Mouse (Mus musculus) kidney, postnatal 0 days (tissue): ENCODE data around the gene Ccdc89. TPM values are rescaled to one million over a fixed set of nuclear protein-coding genes. Genes with fewer than 3 reads are reported as not detected.

Source experiments
- ATAC-seq: fragments of 200-750 bp; cut with Nextera tagmentation; replicated peaks from 2 replicates; pipeline ENCODE4 v1.8.0; 2017; ENCODE audit warnings: low read depth, moderate number of reproducible peaks, moderate TSS enrichment, moderate library complexity; ENCODE audit not compliant: low FRiP score
- DNase-seq: peaks from one replicate; pipeline ENCODE4 v3.0.0-alpha.2; 2016; ENCODE audit warnings: low spot score
- H3K27ac ChIP-seq: fragments of 300-500 bp; sonication (generic); 2 replicates; pipeline ENCODE4 v1.5.1; 2014; ENCODE audit warnings: mild to moderate bottlenecking
- H3K27me3 ChIP-seq: fragments of 300-500 bp; sonication (generic); 2 replicates; pipeline ENCODE4 v1.6.1; 2014; ENCODE audit warnings: low read length, mixed read lengths; ENCODE audit not compliant: insufficient read depth
- H3K36me3 ChIP-seq: fragments of 300-500 bp; sonication (generic); 2 replicates; pipeline ENCODE4 v1.6.1; 2014; ENCODE audit warnings: low read length, mixed read lengths; ENCODE audit not compliant: insufficient read depth
- H3K4me1 ChIP-seq: fragments of 300-500 bp; sonication (generic); replicated peaks from 2 replicates; pipeline ENCODE4 v1.6.1; 2014; ENCODE audit warnings: antibody characterized with exemption, low read length, mixed read lengths; ENCODE audit not compliant: insufficient read depth
- H3K4me2 ChIP-seq: fragments of 300-500 bp; sonication (generic); 2 replicates; pipeline ENCODE4 v1.6.1; 2014; ENCODE audit warnings: mild to moderate bottlenecking, low read length, moderate library complexity, mixed read lengths
- H3K4me3 ChIP-seq: fragments of 300-500 bp; sonication (generic); replicated peaks from 2 replicates; pipeline ENCODE4 v1.5.1; 2014; ENCODE audit warnings: low read depth, low read length
- H3K9ac ChIP-seq: fragments of 300-500 bp; sonication (generic); 2 replicates; pipeline ENCODE4 v1.6.1; 2014; ENCODE audit warnings: low read depth, low read length
- H3K9me3 ChIP-seq: fragments of 300-500 bp; sonication (generic); replicated peaks from 2 replicates; pipeline ENCODE4 v1.6.1; 2016; ENCODE audit warnings: low read length, inconsistent platforms, mixed read lengths
- CTCF ChIP-seq: IDR thresholded peaks from 2 replicates; pipeline ENCODE4 v1.5.1; 2016; ENCODE audit warnings: antibody characterized with exemption, low read depth, mild to moderate bottlenecking, moderate library complexity
- WGBS: fragments of 180-500 bp; shearing (Covaris S2); extraction: QIAGEN DNeasy Blood & Tissue Kit; methylation state at CpG from one replicate; pipeline ENCODE4 v1.1.7; 2014; 5-methylcytosine and 5-hydroxymethylcytosine counted together
- polyA plus RNA-seq: library from polyadenylated mRNA; unstranded; fragments of >200 nt; fragmentation: Nextera tagmentation; extraction: Ambion mirVana; gene quantifications from 2 replicates; pipeline ENCODE4 v1.2.1, GENCODE M21; 2015

Ccdc89 gene
- 1.0 and 1.6 TPM in 2 replicates for polyA plus RNA-seq

- no peak for TF ChIP-seq CTCF
- 0 out of 2 replicates have a peak within 1 kb of the TSS, but pooled peaks have one; percentile 15 for H3K27ac ChIP-seq
- peak within 1 kb of the TSS; percentile 25 for H3K4me3 ChIP-seq
- H3K27me3 ChIP-seq: no peaks in the 10 kb centered on the region
- peak; percentile 97 for DNase-seq
- H3K9ac ChIP-seq: 0 out of 2 replicates have a peak within 1 kb of the TSS, but pooled peaks have one; percentile 24
- ATAC-seq: peak; percentile 100
- H3K9me3 ChIP-seq: no peaks in the 10 kb centered on the region
- WGBS: 21% methylated on average over 29 of the region's 29 CpGs
- peak within 1 kb of the TSS; percentile 62 for H3K4me2 ChIP-seq
- no peaks in the 10 kb centered on the region for H3K36me3 ChIP-seq
- no peaks in the 10 kb centered on the region for H3K4me1 ChIP-seq
These were observed at the start of gene Ccdc89 for GRCm38 (mm10) chr7:90426020-90427001. Gene Ccdc89 (plus strand): TSS chr7:90426577.

DNA sequence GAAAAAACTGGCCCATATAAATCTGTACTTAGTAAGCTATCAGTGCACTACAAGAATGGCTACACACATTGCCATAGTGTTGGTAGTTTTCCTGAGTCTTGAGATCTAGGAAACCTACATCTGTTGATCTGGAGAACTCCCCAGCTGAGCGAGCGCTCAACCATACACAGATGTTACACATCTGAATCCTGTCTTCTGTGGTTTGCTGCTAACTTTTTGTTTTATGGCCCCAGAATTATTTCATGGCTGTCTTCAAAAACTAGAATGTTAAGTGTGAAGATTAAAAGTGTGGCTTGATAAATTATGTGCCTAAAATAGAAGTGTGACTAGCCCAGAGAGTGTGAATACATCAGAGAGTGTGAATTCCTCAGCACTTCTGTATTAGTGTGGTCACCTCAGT lies 42.0 kb upstream of the Ccdc89 start:
- no peak overlapping the region for H3K4me3 ChIP-seq
- TF ChIP-seq CTCF: no peak
- no peak for ATAC-seq
- 55% methylated on average over 2 of the region's 2 CpGs for WGBS
- no peaks in the 10 kb centered on the region for H3K9me3 ChIP-seq
- H3K4me2 ChIP-seq: no peak overlapping the region
- H3K9ac ChIP-seq: no peak overlapping the region
- H3K36me3 ChIP-seq: no peaks in the 10 kb centered on the region
- H3K27ac ChIP-seq: no peak overlapping the region
- peak; percentile 76 for DNase-seq
- H3K27me3 ChIP-seq: no peaks in the 10 kb centered on the region
- 0 out of 2 replicates have a peak, but pooled peaks cover 3% of the 10 kb centered on the region for H3K4me1 ChIP-seq

DNA sequence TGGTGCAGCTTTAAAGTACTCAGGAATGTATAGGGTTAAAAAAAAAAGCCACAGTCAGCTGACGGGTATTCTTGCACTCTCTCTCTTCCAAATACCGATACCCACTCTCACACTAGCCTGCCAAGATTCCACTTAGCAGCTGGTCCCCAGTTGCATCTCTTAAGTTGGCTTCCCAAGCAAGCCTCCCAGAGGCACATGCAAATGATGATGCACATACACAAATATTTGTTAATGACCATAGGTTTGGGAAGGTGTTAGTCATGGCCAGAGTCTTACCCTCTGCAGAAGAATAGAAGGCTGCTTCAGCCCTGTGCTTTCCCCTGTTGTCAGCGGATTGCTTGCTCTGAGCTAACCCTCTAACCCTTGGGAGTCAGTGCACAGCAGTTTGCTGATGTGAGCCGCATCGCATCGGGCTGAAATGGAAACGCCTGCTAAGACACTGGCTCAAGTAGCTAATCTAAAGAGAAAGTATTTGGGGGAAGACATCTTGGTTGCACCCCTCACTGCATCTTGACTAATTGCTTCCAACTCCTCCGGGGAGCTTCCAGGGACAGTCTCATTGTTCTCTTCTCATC lies 39.4 kb upstream of the Ccdc89 start:
- ATAC-seq: no peak

GRCm38 (mm10) chr7:90389765-90390164 lies 36.6 kb upstream of the Ccdc89 start:
- 0 out of 2 replicates have a peak, but pooled peaks cover 3% of the 10 kb centered on the region for H3K4me1 ChIP-seq
- no peak overlapping the region for H3K4me2 ChIP-seq
- H3K27me3 ChIP-seq: no peaks in the 10 kb centered on the region
- H3K9me3 ChIP-seq: no peaks in the 10 kb centered on the region
- no peak for TF ChIP-seq CTCF
- DNase-seq (no peak), ATAC-seq (no peak)
- H3K27ac ChIP-seq: no peak overlapping the region
- whole genome bisulfite sequencing: 46% methylated on average over 3 of the region's 3 CpGs
- H3K4me3 ChIP-seq: no peak overlapping the region
- no peaks in the 10 kb centered on the region for H3K36me3 ChIP-seq
- no peak overlapping the region for H3K9ac ChIP-seq

More for the DNA sequence above, 39.4 kb upstream of the Ccdc89 start:
- no peak for TF ChIP-seq CTCF
- Histone ChIP-seq H3K4me1 (0 out of 2 replicates have a peak, but pooled peaks cover 3% of the 10 kb centered on the region), H3K9me3 (no peaks in the 10 kb centered on the region), H3K4me2 (no peak overlapping the region), H3K27me3 (no peaks in the 10 kb centered on the region), H3K36me3 (no peaks in the 10 kb centered on the region), H3K27ac (no peak overlapping the region; the same call in 1 of the 2 replicates), H3K4me3 (no peak overlapping the region), H3K9ac (no peak overlapping the region)
- 8% methylated on average over 8 of the region's 8 CpGs for WGBS
- no peak for DNase-seq

DNA sequence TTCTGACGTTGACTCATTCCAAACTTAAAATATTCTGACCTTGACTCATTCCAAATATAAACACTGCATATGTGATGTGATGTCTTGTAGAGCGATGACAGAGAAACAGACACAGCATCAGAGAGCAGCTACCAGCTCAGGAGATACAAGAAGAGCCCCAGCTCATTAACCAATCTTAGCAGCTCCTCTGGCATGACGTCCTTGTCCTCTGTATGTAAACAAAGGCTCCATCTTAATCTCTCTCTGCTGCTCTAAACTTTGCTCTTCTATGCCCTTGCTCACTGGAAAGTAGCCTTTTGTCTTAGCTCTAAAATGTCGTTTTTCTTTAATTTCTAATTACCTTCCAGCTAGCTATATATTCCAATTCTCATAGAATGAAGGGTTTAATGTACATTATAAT lies 31.3 kb upstream of the Ccdc89 start:
- no peaks in the 10 kb centered on the region for H3K36me3 ChIP-seq
- H3K9ac ChIP-seq: no peak overlapping the region
- H3K4me1 ChIP-seq: no peaks in the 10 kb centered on the region
- no peaks in the 10 kb centered on the region for H3K9me3 ChIP-seq
- no peak for ATAC-seq
- no peak overlapping the region for H3K27ac ChIP-seq
- no peak overlapping the region for H3K4me3 ChIP-seq
- no peaks in the 10 kb centered on the region for H3K27me3 ChIP-seq
- no peak for DNase-seq
- TF ChIP-seq CTCF: no peak
- 52% methylated on average over 4 of the region's 4 CpGs for WGBS
- no peak overlapping the region for H3K4me2 ChIP-seq

DNA sequence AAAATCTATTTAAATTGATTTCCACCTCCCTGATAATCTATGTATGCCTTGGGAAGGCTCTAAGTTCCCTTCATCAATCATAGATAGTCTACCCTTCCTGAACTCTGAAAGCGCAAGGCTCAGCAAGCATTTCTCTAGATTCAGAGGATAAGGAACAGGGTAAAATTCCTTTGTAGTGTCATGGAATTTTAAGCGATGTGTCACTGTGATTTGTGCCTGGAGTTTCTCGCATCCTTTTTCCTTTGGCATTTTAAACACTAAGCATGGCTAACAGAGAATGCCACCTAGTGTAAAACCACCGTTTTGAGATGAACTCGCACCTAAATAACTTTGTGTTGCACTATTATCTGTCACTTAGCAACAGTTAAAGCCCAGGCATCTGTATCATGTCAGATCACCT lies 30.4 kb upstream of the Ccdc89 start:
- H3K36me3 ChIP-seq: no peaks in the 10 kb centered on the region
- H3K4me3 ChIP-seq: no peak overlapping the region
- H3K4me1 ChIP-seq: no peaks in the 10 kb centered on the region
- H3K9me3 ChIP-seq: no peaks in the 10 kb centered on the region
- 63% methylated on average over 5 of the region's 5 CpGs for WGBS
- no peak for TF ChIP-seq CTCF
- DNase-seq (no peak), ATAC-seq (no peak)
- no peak overlapping the region for H3K27ac ChIP-seq
- no peaks in the 10 kb centered on the region for H3K27me3 ChIP-seq
- no peak overlapping the region for H3K9ac ChIP-seq
- H3K4me2 ChIP-seq: no peak overlapping the region
